Mouse (Mus musculus) urinary bladder, adult 2 months (tissue): ENCODE results near the gene Ttc7. TPM values are rescaled to one million over a fixed set of nuclear protein-coding genes. Genes with fewer than 3 reads are reported as not detected.

Source experiments
- DNase-seq: peaks from one replicate; pipeline ENCODE4 v3.0.0; 2022; ENCODE audit warnings: low spot score
- polyA plus RNA-seq: library from polyadenylated mRNA; depleted of rRNA; stranded (reverse); fragments of >200 nt; gene quantifications from 2 replicates; pipeline ENCODE4 v1.2.3, GENCODE M21; 2012

The Ttc7 gene
- polyA plus RNA-seq, 1 experiment: 14.6 TPM

- no peak for DNase-seq
Measured at GRCm38 (mm10) chr17:87365268-87365667, 82.6 kb downstream of the Ttc7 start.

- no peak for DNase-seq
Measured at GRCm38 (mm10) chr17:87366520-87366919, 83.8 kb downstream of the Ttc7 start.

GRCm38 (mm10) chr17:87367228-87367627 lies 84.5 kb downstream of the Ttc7 start:
- no peak for DNase-seq

- no peak for DNase-seq
Measured at GRCm38 (mm10) chr17:87367640-87368039, 85.0 kb downstream of the Ttc7 start.

- no peak for DNase-seq
Measured at GRCm38 (mm10) chr17:87368481-87368880, 85.8 kb downstream of the Ttc7 start.

GRCm38 (mm10) chr17:87369270-87369759 lies 86.6 kb downstream of the Ttc7 start:
- DNase-seq: no peak

GRCm38 (mm10) chr17:87372189-87372588 lies 89.5 kb downstream of the Ttc7 start:
- no peak for DNase-seq

- DNase-seq: no peak
Measured at GRCm38 (mm10) chr17:87373327-87373726, 90.6 kb downstream of the Ttc7 start.

GRCm38 (mm10) chr17:87375941-87376511 lies 93.3 kb downstream of the Ttc7 start:
- no peak for DNase-seq

GRCm38 (mm10) chr17:87376831-87377471 lies 94.3 kb downstream of the Ttc7 start:
- DNase-seq: no peak

- DNase-seq: no peak
Measured at GRCm38 (mm10) chr17:87377536-87377935, 94.8 kb downstream of the Ttc7 start.

- no peak for DNase-seq
Measured at GRCm38 (mm10) chr17:87378354-87379159, 95.9 kb downstream of the Ttc7 start.

- DNase-seq: no peak
Measured at GRCm38 (mm10) chr17:87379160-87379624, 96.5 kb downstream of the Ttc7 start.

GRCm38 (mm10) chr17:87379821-87380220 lies 97.1 kb downstream of the Ttc7 start:
- no peak for DNase-seq

- DNase-seq: no peak
Measured at GRCm38 (mm10) chr17:87380681-87381080, 98.0 kb downstream of the Ttc7 start.

- no peak for DNase-seq
Measured at GRCm38 (mm10) chr17:87385835-87386234, 103.1 kb downstream of the Ttc7 start.

- DNase-seq: no peak
Measured at GRCm38 (mm10) chr17:87387068-87387467, 104.4 kb downstream of the Ttc7 start.

GRCm38 (mm10) chr17:87391242-87391641 lies 108.6 kb downstream of the Ttc7 start:
- DNase-seq: no peak

GRCm38 (mm10) chr17:87397088-87397487 lies 114.4 kb downstream of the Ttc7 start:
- no peak for DNase-seq

- no peak for DNase-seq
Measured at GRCm38 (mm10) chr17:87402444-87402843, 119.8 kb downstream of the Ttc7 start.

- no peak for DNase-seq
Measured at GRCm38 (mm10) chr17:87403462-87403861, 120.8 kb downstream of the Ttc7 start.

- DNase-seq: no peak
Measured at GRCm38 (mm10) chr17:87405576-87405975, 122.9 kb downstream of the Ttc7 start.

GRCm38 (mm10) chr17:87406646-87407045 lies 124.0 kb downstream of the Ttc7 start:
- no peak for DNase-seq
